Mouse (Mus musculus): ENCODE data around the gene Ltbp2. TPM values are rescaled to one million over a fixed set of nuclear protein-coding genes. Genes with fewer than 3 reads are reported as not detected.

The Ltbp2 gene
- 91.3 and 96.8 TPM in 2 replicates for polyA plus RNA-seq (2012; rRNA removed)

DNA sequence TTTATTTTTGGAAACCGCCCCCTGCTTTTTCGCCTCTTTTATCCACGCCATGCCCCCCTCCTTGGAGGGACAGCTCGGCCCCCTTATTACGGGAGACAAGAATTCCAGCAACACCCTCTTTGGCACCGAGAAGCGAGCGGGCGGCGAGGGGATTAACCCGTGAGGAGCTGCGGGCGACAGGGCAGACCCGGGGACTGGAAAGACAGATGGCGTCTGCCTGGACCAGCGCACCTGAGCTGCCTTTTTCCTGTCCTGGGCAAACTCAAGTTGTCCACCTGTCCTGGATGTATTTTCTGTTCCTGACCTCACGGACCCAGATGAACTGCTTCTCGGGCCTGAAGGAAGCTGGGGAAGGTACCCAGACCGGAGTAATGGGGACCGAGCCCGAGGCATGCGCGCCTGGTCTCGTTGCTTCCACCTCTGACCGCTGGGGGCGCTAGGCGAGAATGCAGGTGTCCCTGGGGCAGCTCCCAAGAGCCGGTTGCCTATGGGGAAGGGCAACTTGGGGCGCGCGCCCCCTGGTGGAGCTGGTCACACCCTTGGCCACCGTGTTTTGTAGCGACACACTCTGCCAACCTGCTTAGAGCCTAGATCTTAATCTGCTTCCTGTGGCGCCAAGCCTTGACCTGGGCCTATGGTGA, at the start of gene Ltbp2:
TSS of gene Ltbp2 (minus strand) at position 52 of the 641 bp plus-strand sequence.
- 3% methylated on average over 34 of the region's 34 CpGs for WGBS
- no peaks in the 10 kb centered on the region for H3K4me1 ChIP-seq (ENCODE audit: control insufficient read depth, insufficient read depth, low read length)
- H3K4me3 ChIP-seq (replicated peaks; ENCODE audit: extremely low read depth, low read depth, low read length) = peak within 1 kb of the TSS; percentile 37
- TF ChIP-seq CTCF (IDR thresholded peaks at IDR 0.05; ENCODE audit: insufficient read depth, low read length) (peak; percentile 58), POLR2A (IDR thresholded peaks at IDR 0.05; ENCODE audit: borderline replicate concordance, extremely low read depth, low read depth, low read length) (no peak)
- DNase-seq = peak; percentile 89

DNA sequence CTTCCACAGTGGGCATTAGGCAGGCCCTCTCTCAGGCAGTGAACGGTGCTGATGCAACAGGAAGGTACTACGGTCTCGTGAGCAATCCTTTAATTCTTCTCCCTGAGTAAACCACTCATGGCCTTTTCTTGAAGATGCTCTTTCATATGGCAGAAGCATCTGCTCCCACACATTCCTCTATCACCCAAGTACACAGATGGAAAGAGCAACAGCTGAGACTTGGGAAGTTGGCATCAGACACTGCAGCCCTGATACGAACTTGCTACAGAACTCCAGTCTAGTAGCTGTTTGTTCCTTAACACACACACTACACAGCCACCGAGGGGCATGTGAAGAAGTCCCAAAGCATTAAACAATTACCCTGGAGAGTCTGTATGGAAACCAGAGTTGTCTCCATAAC, 48.0 kb upstream of the Ltbp2 start:
- Histone ChIP-seq H3K4me1 (ENCODE audit: control insufficient read depth, insufficient read depth, low read length) (no peaks in the 10 kb centered on the region), H3K4me3 (replicated peaks; ENCODE audit: extremely low read depth, low read depth, low read length) (no peak overlapping the region)
- TF ChIP-seq CTCF (IDR thresholded peaks at IDR 0.05; ENCODE audit: insufficient read depth, low read length) = no peak
- TF ChIP-seq POLR2A (IDR thresholded peaks at IDR 0.05; ENCODE audit: borderline replicate concordance, extremely low read depth, low read depth, low read length) = no peak
- no peak for DNase-seq
- whole genome bisulfite sequencing = 90% methylated on average over 5 of the region's 5 CpGs

DNA sequence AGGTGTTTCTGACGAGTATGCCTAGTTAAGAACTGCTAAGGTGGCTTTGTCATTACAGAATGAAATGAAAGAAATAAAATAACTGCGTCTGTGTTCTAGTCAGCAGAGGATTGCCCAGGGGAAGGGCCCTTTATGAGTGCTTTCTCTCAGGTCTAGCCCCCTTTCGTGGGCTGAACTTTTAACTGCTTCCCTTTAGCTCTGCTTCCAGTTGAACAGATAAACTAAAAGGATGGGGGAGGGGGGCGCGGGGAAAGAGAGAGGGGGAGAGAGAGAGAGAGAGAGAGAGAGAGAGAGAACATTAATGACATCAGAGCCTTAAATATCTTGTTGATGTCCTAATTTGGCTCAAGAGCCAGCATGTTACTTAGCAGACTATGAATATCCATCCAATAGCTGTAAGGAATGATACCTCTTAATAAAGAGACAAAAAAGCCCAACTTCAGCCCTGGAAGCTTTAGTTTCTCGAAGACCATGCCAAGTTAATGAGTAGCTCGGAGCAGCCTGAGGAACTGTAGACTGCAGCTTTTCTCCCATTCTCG, 45.6 kb upstream of the Ltbp2 start:
- no peak for TF ChIP-seq POLR2A (IDR thresholded peaks at IDR 0.05; ENCODE audit: borderline replicate concordance, extremely low read depth, low read depth, low read length)
- TF ChIP-seq CTCF (IDR thresholded peaks at IDR 0.05; ENCODE audit: insufficient read depth, low read length) = no peak
- 76% methylated on average over 8 of the region's 8 CpGs for WGBS
- DNase-seq = no peak
- Histone ChIP-seq H3K4me1 (ENCODE audit: control insufficient read depth, insufficient read depth, low read length) (no peaks in the 10 kb centered on the region), H3K4me3 (replicated peaks; ENCODE audit: extremely low read depth, low read depth, low read length) (no peak overlapping the region)

DNA sequence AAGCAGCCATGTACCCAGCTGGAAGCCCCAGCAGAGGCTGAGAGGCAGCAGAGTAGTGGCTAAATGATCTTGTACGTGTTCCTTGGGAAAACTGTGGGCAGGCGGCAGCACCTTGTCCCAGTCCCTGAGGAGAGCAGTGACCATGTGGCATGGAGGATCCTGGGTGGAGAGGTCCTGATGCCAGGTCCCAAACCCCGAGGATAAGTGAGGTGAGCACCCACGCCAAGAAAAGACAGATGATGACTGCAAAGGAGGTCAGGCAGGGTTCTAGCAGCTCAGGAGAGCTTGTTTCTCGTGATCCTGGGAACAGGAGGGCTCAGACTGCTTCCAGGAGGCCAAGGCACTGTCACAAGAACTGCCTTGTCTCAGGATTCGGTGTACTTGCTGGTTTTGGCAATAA, 42.5 kb upstream of the Ltbp2 start:
- TF ChIP-seq POLR2A (IDR thresholded peaks at IDR 0.05; ENCODE audit: borderline replicate concordance, extremely low read depth, low read depth, low read length) (no peak), CTCF (IDR thresholded peaks at IDR 0.05; ENCODE audit: insufficient read depth, low read length) (no peak)
- Histone ChIP-seq H3K4me1 (ENCODE audit: control insufficient read depth, insufficient read depth, low read length) (no peaks in the 10 kb centered on the region), H3K4me3 (replicated peaks; ENCODE audit: extremely low read depth, low read depth, low read length) (no peak overlapping the region)
- WGBS = 87% methylated on average over 6 of the region's 6 CpGs
- no peak for DNase-seq

DNA sequence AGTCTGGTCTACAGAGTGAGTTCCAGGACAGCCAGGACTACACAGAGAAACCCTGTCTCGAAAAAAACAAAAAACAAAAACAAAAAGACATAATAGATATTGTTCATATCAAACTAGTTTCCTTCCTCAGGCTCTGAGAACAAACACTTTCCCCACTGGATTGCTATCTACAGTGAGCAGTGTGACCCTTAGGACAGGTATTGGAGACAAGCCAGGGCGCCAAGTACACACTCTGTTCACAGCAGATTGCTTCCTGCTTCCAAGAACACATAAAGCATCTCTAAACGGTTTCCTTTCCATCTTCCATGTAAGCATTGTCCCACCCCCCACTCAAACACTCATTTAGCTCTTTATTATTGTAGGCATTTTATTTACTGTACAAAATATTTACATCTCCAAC, 41.5 kb upstream of the Ltbp2 start:
- TF ChIP-seq POLR2A (IDR thresholded peaks at IDR 0.05; ENCODE audit: borderline replicate concordance, extremely low read depth, low read depth, low read length) = no peak
- TF ChIP-seq CTCF (IDR thresholded peaks at IDR 0.05; ENCODE audit: insufficient read depth, low read length) = no peak
- 45% methylated on average over 3 of the region's 3 CpGs for WGBS
- DNase-seq = no peak
- Histone ChIP-seq H3K4me3 (replicated peaks; ENCODE audit: extremely low read depth, low read depth, low read length) (no peak overlapping the region), H3K4me1 (ENCODE audit: control insufficient read depth, insufficient read depth, low read length) (no peaks in the 10 kb centered on the region)

DNA sequence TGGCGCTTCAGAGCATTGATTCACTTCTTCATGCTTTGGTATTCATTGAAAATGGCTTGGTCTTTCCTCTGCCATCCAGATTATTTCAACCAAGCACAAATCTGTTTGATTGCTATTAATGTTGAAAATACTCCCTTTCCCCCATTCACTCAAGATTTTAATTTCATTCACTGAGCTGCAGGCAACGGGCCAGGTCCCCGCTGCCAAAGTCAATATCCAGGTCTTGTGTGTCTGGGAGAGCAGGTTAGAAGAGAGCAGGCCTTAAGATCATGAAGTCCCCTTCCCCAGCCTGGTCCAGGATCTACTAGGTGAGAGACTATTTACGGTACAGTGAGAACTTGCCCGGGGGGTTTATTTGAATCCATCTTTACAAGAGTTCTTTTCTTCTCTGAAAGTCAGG, 38.6 kb upstream of the Ltbp2 start:
- H3K4me1 ChIP-seq (ENCODE audit: control insufficient read depth, insufficient read depth, low read length) = no peaks in the 10 kb centered on the region
- no peak for DNase-seq
- WGBS = 72% methylated on average over 5 of the region's 5 CpGs
- H3K4me3 ChIP-seq (replicated peaks; ENCODE audit: extremely low read depth, low read depth, low read length) = no peak overlapping the region
- no peak for TF ChIP-seq POLR2A (IDR thresholded peaks at IDR 0.05; ENCODE audit: borderline replicate concordance, extremely low read depth, low read depth, low read length)
- TF ChIP-seq CTCF (IDR thresholded peaks at IDR 0.05; ENCODE audit: insufficient read depth, low read length) = no peak

DNA sequence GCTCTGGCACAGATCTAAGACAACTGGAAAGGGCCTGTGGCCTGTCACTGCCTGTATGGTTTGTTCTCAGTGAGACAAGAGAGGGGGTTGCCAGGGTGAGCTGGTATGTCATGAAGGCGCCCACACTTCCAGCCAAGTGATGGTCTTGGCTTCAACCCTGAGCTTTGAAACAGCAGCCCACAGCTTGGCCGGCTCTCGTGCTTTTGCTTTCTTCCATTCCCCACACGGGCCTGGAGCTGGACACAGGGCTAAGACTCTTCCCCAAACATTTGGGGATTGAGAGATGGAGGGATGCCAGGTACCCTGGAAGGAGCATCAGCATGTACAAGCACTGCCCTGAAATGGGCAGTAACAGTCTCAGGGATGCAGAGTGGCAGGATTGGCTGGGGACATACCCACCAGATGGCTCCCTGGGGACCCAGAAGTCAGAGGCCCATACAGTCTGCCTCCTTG, 36.3 kb upstream of the Ltbp2 start:
- H3K4me3 ChIP-seq (replicated peaks; ENCODE audit: extremely low read depth, low read depth, low read length) = no peak overlapping the region
- 80% methylated on average over 4 of the region's 4 CpGs for WGBS
- TF ChIP-seq CTCF (IDR thresholded peaks at IDR 0.05; ENCODE audit: insufficient read depth, low read length) = no peak
- TF ChIP-seq POLR2A (IDR thresholded peaks at IDR 0.05; ENCODE audit: borderline replicate concordance, extremely low read depth, low read depth, low read length) = no peak
- DNase-seq = no peak
- H3K4me1 ChIP-seq (ENCODE audit: control insufficient read depth, insufficient read depth, low read length) = peaks cover 5% of the 10 kb centered on the region; the same call in 1 of the 2 replicates

DNA sequence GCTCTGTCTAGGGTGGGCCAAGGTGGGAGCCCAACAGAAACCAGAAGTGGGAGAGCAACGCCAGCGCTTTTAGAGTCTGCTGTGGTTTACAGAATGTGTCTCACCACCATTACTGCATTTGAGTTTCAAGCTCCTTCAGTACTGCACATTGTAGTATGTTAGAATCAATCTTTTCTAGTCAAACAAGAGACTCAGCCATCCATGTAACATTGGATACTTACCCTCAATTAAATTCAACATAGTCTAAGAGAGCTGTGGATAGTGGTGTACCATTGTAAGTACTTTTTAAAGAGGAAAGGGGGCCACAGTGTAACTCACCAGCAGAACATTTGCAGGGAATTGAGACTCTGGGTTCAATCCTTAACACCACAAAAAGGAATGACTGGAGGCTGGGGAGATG, 35.3 kb upstream of the Ltbp2 start:
- no peak for TF ChIP-seq CTCF (IDR thresholded peaks at IDR 0.05; ENCODE audit: insufficient read depth, low read length)
- 93% methylated on average over 2 of the region's 2 CpGs for WGBS
- no peak overlapping the region for H3K4me3 ChIP-seq (replicated peaks; ENCODE audit: extremely low read depth, low read depth, low read length)

DNA sequence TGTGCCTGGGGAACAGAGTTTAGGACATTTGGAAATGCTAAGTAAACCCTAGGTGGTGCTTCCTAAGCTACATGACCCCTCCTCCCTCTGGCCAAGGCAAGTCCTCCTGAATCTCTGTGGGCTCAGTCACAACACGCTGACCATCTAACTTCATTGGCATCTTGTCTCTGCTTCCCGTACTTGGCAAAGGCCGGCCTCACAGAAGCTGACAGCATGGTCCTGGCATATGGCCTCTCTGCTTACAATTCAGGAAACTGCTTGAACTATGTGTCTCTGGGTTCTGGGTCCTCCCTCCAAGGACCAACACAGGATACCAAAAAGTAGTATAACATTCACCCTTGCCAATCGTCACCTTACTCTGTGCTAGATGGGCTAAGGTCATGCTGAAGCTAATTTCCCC, 33.7 kb upstream of the Ltbp2 start:
- Histone ChIP-seq H3K4me1 (ENCODE audit: control insufficient read depth, insufficient read depth, low read length) (peaks cover 7% of the 10 kb centered on the region; the same call in 1 of the 2 replicates), H3K4me3 (replicated peaks; ENCODE audit: extremely low read depth, low read depth, low read length) (no peak overlapping the region)
- DNase-seq = no peak
- 84% methylated on average over 4 of the region's 4 CpGs for WGBS
- TF ChIP-seq CTCF (IDR thresholded peaks at IDR 0.05; ENCODE audit: insufficient read depth, low read length) = no peak
- no peak for TF ChIP-seq POLR2A (IDR thresholded peaks at IDR 0.05; ENCODE audit: borderline replicate concordance, extremely low read depth, low read depth, low read length)

More for the DNA sequence above, 35.3 kb upstream of the Ltbp2 start:
- DNase-seq = no peak
- H3K4me1 ChIP-seq (ENCODE audit: control insufficient read depth, insufficient read depth, low read length) = peaks cover 7% of the 10 kb centered on the region; the same call in 1 of the 2 replicates

Measured in lung, adult 2 months (tissue).